Mouse (Mus musculus) forebrain, embryonic 10.5 days (tissue): ENCODE measurements around the gene Vasn. TPM values are rescaled to one million over a fixed set of nuclear protein-coding genes. Genes with fewer than 3 reads are reported as not detected.

ENCODE experiments used
- DNase-seq: peaks from one replicate; pipeline ENCODE4 v3.0.0-alpha.2; 2017; ENCODE audit warnings: low spot score; ENCODE audit errors: extremely low spot score
- H3K27ac ChIP-seq: fragments of 300-500 bp; sonication (generic); 2 replicates; pipeline ENCODE4 v1.5.1; 2016; ENCODE audit warnings: mild to moderate bottlenecking
- H3K27me3 ChIP-seq: fragments of 300-500 bp; sonication (generic); 2 replicates; pipeline ENCODE4 v1.6.1; 2016; ENCODE audit warnings: mild to moderate bottlenecking; ENCODE audit not compliant: poor library complexity, severe bottlenecking
- H3K36me3 ChIP-seq: fragments of 300-500 bp; sonication (generic); replicated peaks from 2 replicates; pipeline ENCODE4 v1.6.1; 2016; ENCODE audit warnings: mild to moderate bottlenecking, moderate library complexity
- H3K4me1 ChIP-seq: fragments of 300-500 bp; sonication (generic); 2 replicates; pipeline ENCODE4 v1.6.1; 2016
- H3K4me3 ChIP-seq: fragments of 300-500 bp; sonication (generic); 2 replicates; pipeline ENCODE4 v1.5.1; 2016; ENCODE audit warnings: mild to moderate bottlenecking, moderate library complexity
- H3K9me3 ChIP-seq: fragments of 300-500 bp; sonication (generic); 2 replicates; pipeline ENCODE4 v1.6.1; 2016; ENCODE audit warnings: mild to moderate bottlenecking, moderate library complexity
- WGBS: fragments of 180-500 bp; shearing (Covaris S2); methylation state at CpG from one replicate; pipeline ENCODE4 v1.1.7; 2016; 5-methylcytosine and 5-hydroxymethylcytosine counted together
- polyA plus RNA-seq: library from polyadenylated mRNA; unstranded; fragments of >200 nt; fragmentation: Nextera tagmentation; extraction: Ambion mirVana; gene quantifications from 2 replicates; pipeline ENCODE4 v1.2.1, GENCODE M21; 2016

The Vasn gene
- polyA plus RNA-seq, 1 experiment from 2014 or later: 9.2 TPM

- Histone ChIP-seq H3K27ac (no peak overlapping the region), H3K36me3 (peaks cover 12% of the 10 kb centered on the region), H3K4me3 (no peak overlapping the region), H3K27me3 (no peaks in the 10 kb centered on the region), H3K9me3 (no peaks in the 10 kb centered on the region), H3K4me1 (peaks cover 49% of the 10 kb centered on the region)
- 88% methylated on average over 3 of the region's 3 CpGs for WGBS
- DNase-seq: no peak
Measured at GRCm38 (mm10) chr16:4638891-4639390, 800 bp upstream of the Vasn start.

- no peak for DNase-seq
- peaks cover 14% of the 10 kb centered on the region for H3K36me3 ChIP-seq
- peaks cover 59% of the 10 kb centered on the region for H3K4me1 ChIP-seq
Measured at GRCm38 (mm10) chr16:4640267-4641005, 695 bp downstream of the Vasn start.

GRCm38 (mm10) chr16:4641119-4641838 is 1.5 kb downstream of the Vasn start:
- Histone ChIP-seq H3K4me3 (peak overlapping the region; percentile 78), H3K9me3 (no peaks in the 10 kb centered on the region), H3K27me3 (no peaks in the 10 kb centered on the region), H3K4me1 (peaks cover 65% of the 10 kb centered on the region), H3K36me3 (peaks cover 20% of the 10 kb centered on the region), H3K27ac (peak overlapping the region; percentile 87)
- no peak for DNase-seq
- 52% methylated on average over 3 of the region's 3 CpGs for WGBS

More at GRCm38 (mm10) chr16:4640267-4641005, 695 bp downstream of the Vasn start:
- Histone ChIP-seq H3K9me3 (no peaks in the 10 kb centered on the region), H3K4me3 (peak overlapping the region; percentile 78), H3K27ac (peak overlapping the region; percentile 87), H3K27me3 (no peaks in the 10 kb centered on the region)
- 15% methylated on average over 17 of the region's 17 CpGs for WGBS

GRCm38 (mm10) chr16:4642190-4642589 is 2.4 kb downstream of the Vasn start:
- 38% methylated on average over 13 of the region's 13 CpGs for WGBS
- DNase-seq: peak; percentile 51
- Histone ChIP-seq H3K9me3 (no peaks in the 10 kb centered on the region), H3K4me1 (peaks cover 74% of the 10 kb centered on the region), H3K27ac (peak overlapping the region; percentile 87), H3K27me3 (no peaks in the 10 kb centered on the region), H3K36me3 (peaks cover 20% of the 10 kb centered on the region), H3K4me3 (peak overlapping the region; percentile 78)

GRCm38 (mm10) chr16:4642937-4643336 is 3.2 kb downstream of the Vasn start:
- 86% methylated on average over 6 of the region's 6 CpGs for whole genome bisulfite sequencing
- Histone ChIP-seq H3K4me1 (peaks cover 82% of the 10 kb centered on the region), H3K4me3 (peak overlapping the region; percentile 78; the same call in 1 of the 2 replicates)

GRCm38 (mm10) chr16:4643670-4644419 is 4.1 kb downstream of the Vasn start:
- 80% methylated on average over 11 of the region's 11 CpGs for WGBS
- Histone ChIP-seq H3K27ac (peak overlapping the region; percentile 87; the same call in 1 of the 2 replicates), H3K36me3 (peaks cover 33% of the 10 kb centered on the region), H3K4me1 (peaks cover 91% of the 10 kb centered on the region), H3K4me3 (no peak overlapping the region), H3K27me3 (no peaks in the 10 kb centered on the region), H3K9me3 (no peaks in the 10 kb centered on the region)
- DNase-seq: no peak

More at GRCm38 (mm10) chr16:4642937-4643336, 3.2 kb downstream of the Vasn start:
- no peaks in the 10 kb centered on the region for H3K27me3 ChIP-seq
- peaks cover 24% of the 10 kb centered on the region for H3K36me3 ChIP-seq
- DNase-seq: no peak
- H3K27ac ChIP-seq: peak overlapping the region; percentile 87
- H3K9me3 ChIP-seq: no peaks in the 10 kb centered on the region

GRCm38 (mm10) chr16:4645867-4646266 is 6.1 kb downstream of the Vasn start:
- Histone ChIP-seq H3K4me3 (no peak overlapping the region), H3K27ac (peak overlapping the region; percentile 25; the same call in 1 of the 2 replicates), H3K4me1 (peaks cover 82% of the 10 kb centered on the region), H3K36me3 (peaks cover 53% of the 10 kb centered on the region), H3K27me3 (no peaks in the 10 kb centered on the region), H3K9me3 (no peaks in the 10 kb centered on the region)
- no peak for DNase-seq
- WGBS: 83% methylated on average over 4 of the region's 4 CpGs

GRCm38 (mm10) chr16:4646831-4647230 is 7.1 kb downstream of the Vasn start:
- 78% methylated on average over 4 of the region's 4 CpGs for WGBS
- Histone ChIP-seq H3K9me3 (no peaks in the 10 kb centered on the region), H3K4me3 (no peak overlapping the region), H3K27ac (peak overlapping the region; percentile 20; the same call in 1 of the 2 replicates), H3K27me3 (no peaks in the 10 kb centered on the region), H3K4me1 (peaks cover 82% of the 10 kb centered on the region), H3K36me3 (peaks cover 62% of the 10 kb centered on the region)
- no peak for DNase-seq

- Histone ChIP-seq H3K27ac (peak overlapping the region; percentile 37; the same call in 1 of the 2 replicates), H3K36me3 (peaks cover 69% of the 10 kb centered on the region), H3K27me3 (no peaks in the 10 kb centered on the region), H3K4me1 (peaks cover 82% of the 10 kb centered on the region), H3K4me3 (no peak overlapping the region), H3K9me3 (no peaks in the 10 kb centered on the region)
- 75% methylated on average over 13 of the region's 13 CpGs for WGBS
- DNase-seq: no peak
Measured at GRCm38 (mm10) chr16:4647651-4648141, 8.0 kb downstream of the Vasn start.

GRCm38 (mm10) chr16:4648416-4649023 is 8.8 kb downstream of the Vasn start:
- DNase-seq: no peak
- Histone ChIP-seq H3K4me3 (no peak overlapping the region), H3K27ac (no peak overlapping the region), H3K27me3 (no peaks in the 10 kb centered on the region), H3K9me3 (no peaks in the 10 kb centered on the region), H3K36me3 (peaks cover 71% of the 10 kb centered on the region), H3K4me1 (peaks cover 80% of the 10 kb centered on the region)
- WGBS: 89% methylated on average over 28 of the region's 28 CpGs

GRCm38 (mm10) chr16:4649211-4649610 is 9.5 kb downstream of the Vasn start:
- Histone ChIP-seq H3K4me3 (no peak overlapping the region), H3K27me3 (no peaks in the 10 kb centered on the region), H3K9me3 (no peaks in the 10 kb centered on the region), H3K4me1 (peaks cover 77% of the 10 kb centered on the region), H3K36me3 (peaks cover 69% of the 10 kb centered on the region), H3K27ac (peak overlapping the region; percentile 37; the same call in 1 of the 2 replicates)
- DNase-seq: no peak
- WGBS: 89% methylated on average over 5 of the region's 5 CpGs

- Histone ChIP-seq H3K36me3 (peaks cover 71% of the 10 kb centered on the region), H3K27me3 (no peaks in the 10 kb centered on the region), H3K27ac (peak overlapping the region; percentile 37; the same call in 1 of the 2 replicates), H3K4me3 (no peak overlapping the region), H3K9me3 (no peaks in the 10 kb centered on the region), H3K4me1 (peaks cover 77% of the 10 kb centered on the region)
- 93% methylated on average over 11 of the region's 11 CpGs for WGBS
- no peak for DNase-seq
Measured at GRCm38 (mm10) chr16:4649692-4650091, 10.0 kb downstream of the Vasn start.
